In genomic region chr15:40079872-40080271, GRCm38 (mm10) we compare ENCODE assay signal across 27 mouse cellular contexts. TPM values are rescaled to one million over a fixed set of nuclear protein-coding genes. Genes with fewer than 3 reads are reported as not detected.
DNase-seq lines count a peak whose midpoint lies in the region; ATAC-seq lines count a peak whose summit lies in the region.
"Had no signal": no experiment of that assay in that cellular context is flagged by ENCODE, and none has a peak within 500 bp of the region (broad histone marks: within the 10 kb centered on the region; RNA-seq: fewer than 3 reads in every experiment).

No protein-coding gene starts in this region.

- H3K4me2 ChIP-seq in neural tube, embryonic 13.5 days, result no peak overlapping the region
- no peak overlapping the region for H3K4me2 ChIP-seq in midbrain, embryonic 16.5 days (ENCODE audit: low read length)
- H3K4me2 ChIP-seq: embryonic facial prominence, embryonic 15.5 days; forebrain, embryonic 12.5 days; heart, embryonic 11.5 days; heart, embryonic 15.5 days; hindbrain, embryonic 13.5 days; intestine, embryonic 15.5 days had no signal

- DNase-seq in embryo, embryonic 10.5 days (ENCODE audit: low spot score), result peak; percentile 10
- no peak for DNase-seq in embryo, embryonic 10 days (ENCODE audit: low spot score)
- DNase-seq in neural tube, embryonic 10.5 days (ENCODE audit: extremely low spot score, low spot score), result no peak
- DNase-seq in limb, embryonic 10.5 days (ENCODE audit: low spot score), result peak; percentile 32
- DNase-seq in mesoderm, embryonic 11.5 days (ENCODE audit: low read depth, low spot score), result peak; percentile 56
- no peak for DNase-seq in lung, postnatal 14 days
- DNase-seq: adrenal gland, postnatal 10 days; B cell, adult 2 months; cerebellum, adult 11-12 months; cerebellum, adult 9-10 months; cerebellum, postnatal 25 days; gastrocnemius, postnatal 10 days; heart, adult 18-20 months; heart, postnatal 14 days had no signal

- 0 out of 2 replicates have a peak, but pooled peaks cover 5% of the 10 kb centered on the region for H3K4me1 ChIP-seq in neural tube, embryonic 13.5 days (replicated peaks)
- H3K4me1 ChIP-seq in limb, embryonic 10.5 days, result peaks cover 33% of the 10 kb centered on the region
- no peaks in the 10 kb centered on the region for H3K4me1 ChIP-seq in midbrain, embryonic 16.5 days (ENCODE audit: control insufficient read depth, insufficient read depth, low read length)
- H3K4me1 ChIP-seq: hindbrain, embryonic 13.5 days; intestine, embryonic 15.5 days had no signal

- 0 out of 2 replicates have a peak, but pooled peaks have one; percentile 23 for ATAC-seq in neural tube, embryonic 13.5 days (ENCODE audit: low read depth)
- no peak for ATAC-seq in midbrain, embryonic 16.5 days
- ATAC-seq: CD4-positive, CD25-positive, alpha-beta regulatory T cell, adult 4 months; hindbrain, postnatal 0 days; intestine, embryonic 15.5 days had no signal

- H3K9ac ChIP-seq in neural tube, embryonic 13.5 days, result no peak overlapping the region
- H3K9ac ChIP-seq in midbrain, embryonic 16.5 days (ENCODE audit: low read depth, low read length), result no peak overlapping the region
- H3K9ac ChIP-seq: embryonic facial prominence, embryonic 15.5 days; forebrain, embryonic 12.5 days; heart, embryonic 15.5 days; hindbrain, embryonic 13.5 days; intestine, embryonic 15.5 days had no signal

- 45% methylated on average over 6 of the region's 6 CpGs for WGBS in neural tube, embryonic 13.5 days
- WGBS in limb, embryonic 10.5 days, result 35% methylated on average over 6 of the region's 6 CpGs
- 85% methylated on average over 6 of the region's 6 CpGs for WGBS in midbrain, embryonic 16.5 days

- H3K27me3 ChIP-seq in neural tube, embryonic 13.5 days, result no peaks in the 10 kb centered on the region
- no peaks in the 10 kb centered on the region for H3K27me3 ChIP-seq in limb, embryonic 10.5 days (ENCODE audit: low read depth, poor library complexity, severe bottlenecking)
- no peaks in the 10 kb centered on the region for H3K27me3 ChIP-seq in midbrain, embryonic 16.5 days (ENCODE audit: control insufficient read depth, insufficient read depth, low read depth, low read length)
- H3K27me3 ChIP-seq: embryonic facial prominence, embryonic 15.5 days; forebrain, embryonic 12.5 days; heart, embryonic 15.5 days; hindbrain, embryonic 13.5 days; intestine, embryonic 15.5 days had no signal

- H3K36me3 ChIP-seq in neural tube, embryonic 13.5 days, result no peaks in the 10 kb centered on the region
- no peaks in the 10 kb centered on the region for H3K36me3 ChIP-seq in limb, embryonic 10.5 days
- H3K36me3 ChIP-seq in midbrain, embryonic 16.5 days (ENCODE audit: control insufficient read depth, insufficient read depth, low read length), result no peaks in the 10 kb centered on the region
- H3K36me3 ChIP-seq: embryonic facial prominence, embryonic 15.5 days; forebrain, embryonic 12.5 days; G1E; heart, embryonic 15.5 days; hindbrain, embryonic 13.5 days; intestine, embryonic 15.5 days had no signal

- H3K27ac ChIP-seq in neural tube, embryonic 13.5 days (replicated peaks), result no peak overlapping the region
- no peak overlapping the region for H3K27ac ChIP-seq in limb, embryonic 10.5 days
- no peak overlapping the region for H3K27ac ChIP-seq in midbrain, embryonic 16.5 days (ENCODE audit: low read length)
- H3K27ac ChIP-seq: embryonic facial prominence, embryonic 15.5 days; forebrain, embryonic 12.5 days; heart, embryonic 15.5 days; hindbrain, embryonic 13.5 days; hindbrain, postnatal 0 days; intestine, embryonic 15.5 days had no signal

- no peaks in the 10 kb centered on the region for H3K9me3 ChIP-seq in neural tube, embryonic 13.5 days
- no peaks in the 10 kb centered on the region for H3K9me3 ChIP-seq in limb, embryonic 10.5 days (replicated peaks)
- H3K9me3 ChIP-seq in midbrain, embryonic 16.5 days (replicated peaks; ENCODE audit: control insufficient read depth, low read length, poor library complexity, severe bottlenecking), result no peaks in the 10 kb centered on the region
- H3K9me3 ChIP-seq: embryonic facial prominence, embryonic 15.5 days; forebrain, embryonic 12.5 days; G1E; heart, embryonic 15.5 days; hindbrain, embryonic 13.5 days; intestine, embryonic 15.5 days had no signal

- no peak overlapping the region for H3K4me3 ChIP-seq in neural tube, embryonic 13.5 days
- no peak overlapping the region for H3K4me3 ChIP-seq in limb, embryonic 10.5 days
- H3K4me3 ChIP-seq in midbrain, embryonic 16.5 days (ENCODE audit: low read depth, low read length), result no peak overlapping the region
- H3K4me3 ChIP-seq: embryonic facial prominence, embryonic 15.5 days; forebrain, embryonic 12.5 days; heart, embryonic 15.5 days; hindbrain, embryonic 13.5 days; intestine, embryonic 15.5 days had no signal

RNA-seq across cellular contexts. Expression of gene 9330182O14Rik, which starts 54.3 kb away (rescaled TPM):
- not detected in 2 replicates for polyA plus RNA-seq in neural tube, embryonic 13.5 days (2015; fragmentation: Nextera tagmentation; extraction: Ambion mirVana)
- polyA plus RNA-seq in limb, embryonic 10.5 days (2016; fragmentation: Nextera tagmentation; extraction: Ambion mirVana), result not detected in 2 replicates
- not detected in 2 replicates for polyA plus RNA-seq in midbrain, embryonic 16.5 days (2015; fragmentation: Nextera tagmentation; extraction: Ambion mirVana)
- polyA plus RNA-seq: CD4-positive, CD25-positive, alpha-beta regulatory T cell, adult 4 months; cortical plate, adult 2 months; embryonic facial prominence, embryonic 15.5 days; forebrain, embryonic 12.5 days; frontal cortex, adult 2 months; G1E; heart, embryonic 11.5 days; heart, embryonic 15.5 days; hindbrain, embryonic 13.5 days; hindbrain, postnatal 0 days; intestine, embryonic 15.5 days had no signal

Comparison
In these comparisons a context has a peak if more than half of its experiments do, and no peak if none do; other contexts are left out.
1. DNase-seq: peak in embryo, embryonic 10.5 days (single experiment), limb, embryonic 10.5 days (single experiment) and mesoderm, embryonic 11.5 days (single experiment); none in embryo, embryonic 10 days (single experiment), neural tube, embryonic 10.5 days (single experiment) and lung, postnatal 14 days (single experiment).